26 mouse cellular contexts compared by ENCODE assay signal in genomic region chr19:23984186-23984585, GRCm38 (mm10). TPM values are rescaled to one million over a fixed set of nuclear protein-coding genes. Genes with fewer than 3 reads are reported as not detected.
DNase-seq lines count a peak whose midpoint lies in the region; ATAC-seq and TF ChIP-seq lines count a peak whose summit lies in the region.
"Had no signal": no experiment of that assay in that cellular context is flagged by ENCODE, and none has a peak within 500 bp of the region (broad histone marks: within the 10 kb centered on the region; RNA-seq: fewer than 3 reads in every experiment).

No protein-coding gene starts in this region.

- 55% methylated on average over 6 of the region's 6 CpGs for WGBS in hindbrain, embryonic 13.5 days
- 63% methylated on average over 6 of the region's 6 CpGs for WGBS in hindbrain, embryonic 12.5 days
- WGBS in hindbrain, postnatal 0 days = 40% methylated on average over 6 of the region's 6 CpGs
- WGBS in hindbrain, embryonic 10.5 days = 82% methylated on average over 6 of the region's 6 CpGs
- 51% methylated on average over 6 of the region's 6 CpGs for WGBS in midbrain, postnatal 0 days
- 81% methylated on average over 6 of the region's 6 CpGs for WGBS in midbrain, embryonic 11.5 days

- no peak for TF ChIP-seq CTCF in hindbrain, postnatal 0 days (IDR thresholded peaks at IDR 0.05; ENCODE audit: low read depth)
- TF ChIP-seq CTCF in midbrain, postnatal 0 days (IDR thresholded peaks at IDR 0.05) = no peak
- no peak for TF ChIP-seq CTCF in brain, embryonic 14.5 days (IDR thresholded peaks at IDR 0.05; ENCODE audit: borderline replicate concordance, extremely low read depth, insufficient read depth, insufficient read length)

- H3K4me1 ChIP-seq in hindbrain, embryonic 13.5 days (replicated peaks) = peaks cover 9% of the 10 kb centered on the region
- H3K4me1 ChIP-seq in hindbrain, embryonic 12.5 days = no peaks in the 10 kb centered on the region
- H3K4me1 ChIP-seq in hindbrain, postnatal 0 days (ENCODE audit: insufficient read depth, low read length) = no peaks in the 10 kb centered on the region
- H3K4me1 ChIP-seq in hindbrain, embryonic 10.5 days (replicated peaks) = no peaks in the 10 kb centered on the region
- no peaks in the 10 kb centered on the region for H3K4me1 ChIP-seq in midbrain, postnatal 0 days (ENCODE audit: insufficient read depth, low read length)
- H3K4me1 ChIP-seq in midbrain, embryonic 11.5 days (ENCODE audit: control insufficient read depth, insufficient read depth, low read length) = no peaks in the 10 kb centered on the region
- H3K4me1 ChIP-seq: embryonic facial prominence, embryonic 13.5 days; embryonic facial prominence, embryonic 15.5 days; forebrain, embryonic 10.5 days; forebrain, embryonic 12.5 days had no signal

- H3K27ac ChIP-seq in hindbrain, embryonic 13.5 days = peak overlapping the region; percentile 40; the same call in 1 of the 2 replicates
- no peak overlapping the region for H3K27ac ChIP-seq in hindbrain, embryonic 12.5 days
- no peak overlapping the region for H3K27ac ChIP-seq in hindbrain, postnatal 0 days
- H3K27ac ChIP-seq in hindbrain, embryonic 10.5 days = no peak overlapping the region
- no peak overlapping the region for H3K27ac ChIP-seq in midbrain, postnatal 0 days (ENCODE audit: low read depth, low read length)
- no peak overlapping the region for H3K27ac ChIP-seq in midbrain, embryonic 11.5 days (ENCODE audit: low read depth, low read length)
- H3K27ac ChIP-seq: embryonic facial prominence, embryonic 13.5 days; embryonic facial prominence, embryonic 15.5 days; forebrain, embryonic 10.5 days; forebrain, embryonic 12.5 days had no signal

- no peak overlapping the region for H3K4me2 ChIP-seq in hindbrain, embryonic 13.5 days
- no peak overlapping the region for H3K4me2 ChIP-seq in hindbrain, embryonic 12.5 days (replicated peaks)
- no peak overlapping the region for H3K4me2 ChIP-seq in hindbrain, postnatal 0 days (ENCODE audit: low read depth, low read length)
- H3K4me2 ChIP-seq in midbrain, postnatal 0 days (ENCODE audit: low read depth, low read length, poor library complexity, severe bottlenecking) = no peak overlapping the region
- H3K4me2 ChIP-seq in midbrain, embryonic 11.5 days = no peak overlapping the region
- H3K4me2 ChIP-seq: embryonic facial prominence, embryonic 13.5 days; embryonic facial prominence, embryonic 15.5 days; forebrain, embryonic 12.5 days had no signal

- no peak for ATAC-seq in hindbrain, embryonic 13.5 days (ENCODE audit: low FRiP score)
- no peak for ATAC-seq in hindbrain, embryonic 12.5 days (ENCODE audit: low FRiP score)
- ATAC-seq in hindbrain, postnatal 0 days = no peak
- no peak for ATAC-seq in midbrain, postnatal 0 days (ENCODE audit: low FRiP score)
- no peak for ATAC-seq in midbrain, embryonic 11.5 days (ENCODE audit: low FRiP score)
- no peak for ATAC-seq in cerebellum, adult (ENCODE audit: insufficient number of reproducible peaks, low FRiP score, low TSS enrichment)
- ATAC-seq: forebrain, embryonic 14.5 days had no signal

- DNase-seq in hindbrain, postnatal 0 days (ENCODE audit: low spot score) = peak; percentile 28
- no peak for DNase-seq in hindbrain, embryonic 10.5 days (ENCODE audit: low spot score)
- DNase-seq in midbrain, postnatal 0 days (ENCODE audit: low spot score) = peak; percentile 21
- no peak for DNase-seq in midbrain, embryonic 11.5 days (ENCODE audit: low spot score, missing footprints)
- peak; percentile 54 for DNase-seq in brain, embryonic 14.5 days (ENCODE audit: low read depth)
- DNase-seq: adrenal gland, adult 2 months; adrenal gland, postnatal 10 days; adrenal gland, postnatal 25 days; cerebellum, adult 11 months; cerebellum, adult 18-20 months; cerebellum, adult 8-10 months; cerebellum, adult 9-11 months; cerebellum, postnatal 14 days; cerebellum, postnatal 36 days; embryo, embryonic 11 days had no signal

- H3K36me3 ChIP-seq in hindbrain, embryonic 13.5 days = no peaks in the 10 kb centered on the region
- H3K36me3 ChIP-seq in hindbrain, embryonic 12.5 days = no peaks in the 10 kb centered on the region
- H3K36me3 ChIP-seq in hindbrain, postnatal 0 days (ENCODE audit: insufficient read depth, low read length) = no peaks in the 10 kb centered on the region
- H3K36me3 ChIP-seq in hindbrain, embryonic 10.5 days = no peaks in the 10 kb centered on the region
- peaks cover 2% of the 10 kb centered on the region; the same call in 1 of the 2 replicates for H3K36me3 ChIP-seq in midbrain, postnatal 0 days (ENCODE audit: insufficient read depth, low read length)
- no peaks in the 10 kb centered on the region for H3K36me3 ChIP-seq in midbrain, embryonic 11.5 days (ENCODE audit: control insufficient read depth, insufficient read depth, low read length)
- H3K36me3 ChIP-seq: embryonic facial prominence, embryonic 13.5 days; embryonic facial prominence, embryonic 15.5 days; forebrain, embryonic 12.5 days had no signal

- H3K4me3 ChIP-seq in hindbrain, embryonic 13.5 days = no peak overlapping the region
- no peak overlapping the region for H3K4me3 ChIP-seq in hindbrain, embryonic 12.5 days
- no peak overlapping the region for H3K4me3 ChIP-seq in hindbrain, postnatal 0 days (ENCODE audit: low read length)
- no peak overlapping the region for H3K4me3 ChIP-seq in hindbrain, embryonic 10.5 days
- H3K4me3 ChIP-seq in midbrain, postnatal 0 days (ENCODE audit: low read depth, low read length) = no peak overlapping the region
- no peak overlapping the region for H3K4me3 ChIP-seq in midbrain, embryonic 11.5 days (ENCODE audit: low read depth, low read length)
- H3K4me3 ChIP-seq: embryonic facial prominence, embryonic 13.5 days; embryonic facial prominence, embryonic 15.5 days; erythroblast, embryonic 14.5 days; forebrain, embryonic 10.5 days; forebrain, embryonic 12.5 days had no signal

- H3K27me3 ChIP-seq in hindbrain, embryonic 13.5 days = no peaks in the 10 kb centered on the region
- no peaks in the 10 kb centered on the region for H3K27me3 ChIP-seq in hindbrain, embryonic 12.5 days
- H3K27me3 ChIP-seq in hindbrain, postnatal 0 days (ENCODE audit: insufficient read depth, low read length) = no peaks in the 10 kb centered on the region
- no peaks in the 10 kb centered on the region for H3K27me3 ChIP-seq in hindbrain, embryonic 10.5 days (ENCODE audit: insufficient read depth, poor library complexity, severe bottlenecking)
- H3K27me3 ChIP-seq in midbrain, postnatal 0 days (ENCODE audit: insufficient read depth, low read length) = no peaks in the 10 kb centered on the region
- H3K27me3 ChIP-seq in midbrain, embryonic 11.5 days (ENCODE audit: control insufficient read depth, insufficient read depth, low read length) = no peaks in the 10 kb centered on the region
- H3K27me3 ChIP-seq: embryonic facial prominence, embryonic 13.5 days; embryonic facial prominence, embryonic 15.5 days; forebrain, embryonic 12.5 days had no signal

- no peak overlapping the region for H3K9ac ChIP-seq in hindbrain, embryonic 13.5 days
- no peak overlapping the region for H3K9ac ChIP-seq in hindbrain, embryonic 12.5 days
- no peak overlapping the region for H3K9ac ChIP-seq in hindbrain, postnatal 0 days (replicated peaks; ENCODE audit: low read length)
- H3K9ac ChIP-seq in midbrain, postnatal 0 days (replicated peaks; ENCODE audit: low read length, poor library complexity, severe bottlenecking) = no peak overlapping the region
- no peak overlapping the region for H3K9ac ChIP-seq in midbrain, embryonic 11.5 days (ENCODE audit: low read length)
- H3K9ac ChIP-seq: embryonic facial prominence, embryonic 13.5 days; embryonic facial prominence, embryonic 15.5 days; forebrain, embryonic 12.5 days had no signal

- H3K9me3 ChIP-seq in hindbrain, embryonic 13.5 days = no peaks in the 10 kb centered on the region
- H3K9me3 ChIP-seq in hindbrain, embryonic 12.5 days (replicated peaks) = no peaks in the 10 kb centered on the region
- no peaks in the 10 kb centered on the region for H3K9me3 ChIP-seq in hindbrain, postnatal 0 days (ENCODE audit: low read length)
- no peaks in the 10 kb centered on the region for H3K9me3 ChIP-seq in hindbrain, embryonic 10.5 days
- H3K9me3 ChIP-seq in midbrain, postnatal 0 days (ENCODE audit: low read length) = no peaks in the 10 kb centered on the region
- no peaks in the 10 kb centered on the region for H3K9me3 ChIP-seq in midbrain, embryonic 11.5 days (ENCODE audit: control insufficient read depth, low read length)
- H3K9me3 ChIP-seq: embryonic facial prominence, embryonic 13.5 days; embryonic facial prominence, embryonic 15.5 days; forebrain, embryonic 10.5 days; forebrain, embryonic 12.5 days had no signal

- TF ChIP-seq POLR2A in brain, embryonic 14.5 days (IDR thresholded peaks at IDR 0.05; ENCODE audit: borderline replicate concordance, extremely low read depth, insufficient read depth, insufficient read length, poor library complexity, severe bottlenecking) = no peak

RNA-seq across cellular contexts. Expression of gene Fam189a2, which starts 46.6 kb away (rescaled TPM):
- 1.5 and 1.6 TPM in 2 replicates for polyA plus RNA-seq in hindbrain, embryonic 13.5 days (2015; fragmentation: Nextera tagmentation; extraction: Ambion mirVana)
- polyA plus RNA-seq in hindbrain, embryonic 12.5 days (2016; fragmentation: Nextera tagmentation; extraction: Ambion mirVana) = 0.57 and 0.88 TPM in 2 replicates
- 12.8 and 16.9 TPM in 2 replicates for total RNA-seq in hindbrain, postnatal 0 days (2014; rRNA removed)
- 2.7 and 2.9 TPM in 2 replicates for polyA plus RNA-seq in hindbrain, postnatal 0 days (2015; fragmentation: Nextera tagmentation; extraction: Ambion mirVana)
- polyA plus RNA-seq in hindbrain, embryonic 10.5 days (2016; fragmentation: Nextera tagmentation; extraction: Ambion mirVana) = 0.60 and 0.98 TPM in 2 replicates
- total RNA-seq in midbrain, postnatal 0 days (2014; rRNA removed) = 16.3 and 16.9 TPM in 2 replicates
- 2.5 and 3.2 TPM in 2 replicates for polyA plus RNA-seq in midbrain, postnatal 0 days (2015; fragmentation: Nextera tagmentation; extraction: Ambion mirVana)
- 2.6 and 2.8 TPM in 2 replicates for polyA plus RNA-seq in midbrain, embryonic 11.5 days (2014; fragmentation: Nextera tagmentation; extraction: Ambion mirVana)
- polyA plus RNA-seq in brain, embryonic 14.5 days (2012; rRNA removed) = 10.7 and 15.8 TPM in 2 replicates
- total RNA-seq: common myeloid progenitor, adult 5-6 weeks; MEL had no signal
- polyA plus RNA-seq: erythroblast, embryonic 14.5 days had no signal

Comparison
In these comparisons a context has a peak if more than half of its experiments do, and no peak if none do; other contexts are left out.
1. DNase-seq: peak in hindbrain, postnatal 0 days (single experiment), midbrain, postnatal 0 days (single experiment) and brain, embryonic 14.5 days (single experiment); none in hindbrain, embryonic 10.5 days (single experiment) and midbrain, embryonic 11.5 days (single experiment).